Mouse (Mus musculus): ENCODE results near the gene Klhl3. TPM values are rescaled to one million over a fixed set of nuclear protein-coding genes. Genes with fewer than 3 reads are reported as not detected.
A peak's percentile ranks its signal among the peaks of the same experiment; 100 is the strongest.

Klhl3 gene
- polyA plus RNA-seq, 1 experiment, result 0.25 TPM

- H3K36me3 ChIP-seq (ENCODE audit: control insufficient read depth, insufficient read depth, low read length, poor library complexity, severe bottlenecking), result no peaks in the 10 kb centered on the region
- no peaks in the 10 kb centered on the region for H3K27me3 ChIP-seq (ENCODE audit: control insufficient read depth, insufficient read depth, low read length, poor library complexity, severe bottlenecking)
- no peak overlapping the region for H3K27ac ChIP-seq (ENCODE audit: insufficient read depth, low read length)
- peak overlapping the region; percentile 23; the same call in 1 of the 2 replicates for H3K4me3 ChIP-seq (ENCODE audit: low read depth, low read length)
- H3K9ac ChIP-seq (ENCODE audit: low read depth, poor library complexity, severe bottlenecking), result no peak overlapping the region
- no peak for TF ChIP-seq CTCF (IDR thresholded peaks at IDR 0.05; ENCODE audit: low read depth, low read length)
- TF ChIP-seq EP300 (IDR thresholded peaks at IDR 0.05; ENCODE audit: insufficient read depth, low read depth, low read length), result no peak
- H3K4me1 ChIP-seq (ENCODE audit: control insufficient read depth, insufficient read depth, low read length), result no peaks in the 10 kb centered on the region
- H3K9me3 ChIP-seq (replicated peaks; ENCODE audit: control insufficient read depth, insufficient read depth, low read length, poor library complexity, severe bottlenecking), result no peaks in the 10 kb centered on the region
Observed at GRCm38 (mm10) chr13:58066496-58067389, 46.6 kb downstream of the Klhl3 start.

- Histone ChIP-seq H3K9ac (ENCODE audit: low read depth, poor library complexity, severe bottlenecking) (no peak overlapping the region), H3K36me3 (ENCODE audit: control insufficient read depth, insufficient read depth, low read length, poor library complexity, severe bottlenecking) (no peaks in the 10 kb centered on the region), H3K27ac (ENCODE audit: insufficient read depth, low read length) (no peak overlapping the region), H3K4me3 (ENCODE audit: low read depth, low read length) (peak overlapping the region; percentile 23; the same call in 1 of the 2 replicates), H3K4me1 (ENCODE audit: control insufficient read depth, insufficient read depth, low read length) (no peaks in the 10 kb centered on the region), H3K27me3 (ENCODE audit: control insufficient read depth, insufficient read depth, low read length, poor library complexity, severe bottlenecking) (no peaks in the 10 kb centered on the region), H3K9me3 (replicated peaks; ENCODE audit: control insufficient read depth, insufficient read depth, low read length, poor library complexity, severe bottlenecking) (no peaks in the 10 kb centered on the region)
- no peak for TF ChIP-seq POLR2A (IDR thresholded peaks at IDR 0.05; ENCODE audit: insufficient read depth, low read length)
- TF ChIP-seq EP300 (IDR thresholded peaks at IDR 0.05; ENCODE audit: insufficient read depth, low read depth, low read length), result no peak
- TF ChIP-seq CTCF (IDR thresholded peaks at IDR 0.05; ENCODE audit: low read depth, low read length), result no peak
Observed at GRCm38 (mm10) chr13:58066081-58066495, 47.3 kb downstream of the Klhl3 start.

DNA sequence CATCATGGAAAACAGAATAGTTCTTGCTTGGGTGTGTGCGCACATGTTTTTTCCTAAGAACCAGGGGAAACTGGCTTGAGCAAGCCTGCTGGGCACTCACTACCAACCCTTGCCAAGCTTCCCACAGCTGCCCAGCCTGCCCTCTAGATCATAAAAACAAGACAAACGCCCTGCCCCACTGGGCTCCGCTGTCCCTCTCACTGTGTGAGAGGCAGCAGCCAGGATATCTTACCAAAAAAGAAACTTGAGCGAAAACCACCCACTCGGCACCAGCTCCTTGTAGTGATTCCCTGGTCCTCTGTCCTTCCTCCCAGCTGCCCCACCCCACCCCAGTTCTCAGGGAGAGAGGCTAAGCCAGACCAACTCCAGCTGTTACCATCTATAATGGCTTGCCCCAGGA lies 48.1 kb downstream of the Klhl3 start:
- Histone ChIP-seq H3K4me1 (ENCODE audit: control insufficient read depth, insufficient read depth, low read length) (no peaks in the 10 kb centered on the region), H3K27ac (ENCODE audit: insufficient read depth, low read length) (no peak overlapping the region), H3K36me3 (ENCODE audit: control insufficient read depth, insufficient read depth, low read length, poor library complexity, severe bottlenecking) (no peaks in the 10 kb centered on the region), H3K4me3 (ENCODE audit: low read depth, low read length) (no peak overlapping the region), H3K27me3 (ENCODE audit: control insufficient read depth, insufficient read depth, low read length, poor library complexity, severe bottlenecking) (no peaks in the 10 kb centered on the region), H3K9ac (ENCODE audit: low read depth, poor library complexity, severe bottlenecking) (no peak overlapping the region), H3K9me3 (replicated peaks; ENCODE audit: control insufficient read depth, insufficient read depth, low read length, poor library complexity, severe bottlenecking) (no peaks in the 10 kb centered on the region)
- no peak for TF ChIP-seq CTCF (IDR thresholded peaks at IDR 0.05; ENCODE audit: low read depth, low read length)
- TF ChIP-seq POLR2A (IDR thresholded peaks at IDR 0.05; ENCODE audit: insufficient read depth, low read length), result no peak
- TF ChIP-seq EP300 (IDR thresholded peaks at IDR 0.05; ENCODE audit: insufficient read depth, low read depth, low read length), result no peak

DNA sequence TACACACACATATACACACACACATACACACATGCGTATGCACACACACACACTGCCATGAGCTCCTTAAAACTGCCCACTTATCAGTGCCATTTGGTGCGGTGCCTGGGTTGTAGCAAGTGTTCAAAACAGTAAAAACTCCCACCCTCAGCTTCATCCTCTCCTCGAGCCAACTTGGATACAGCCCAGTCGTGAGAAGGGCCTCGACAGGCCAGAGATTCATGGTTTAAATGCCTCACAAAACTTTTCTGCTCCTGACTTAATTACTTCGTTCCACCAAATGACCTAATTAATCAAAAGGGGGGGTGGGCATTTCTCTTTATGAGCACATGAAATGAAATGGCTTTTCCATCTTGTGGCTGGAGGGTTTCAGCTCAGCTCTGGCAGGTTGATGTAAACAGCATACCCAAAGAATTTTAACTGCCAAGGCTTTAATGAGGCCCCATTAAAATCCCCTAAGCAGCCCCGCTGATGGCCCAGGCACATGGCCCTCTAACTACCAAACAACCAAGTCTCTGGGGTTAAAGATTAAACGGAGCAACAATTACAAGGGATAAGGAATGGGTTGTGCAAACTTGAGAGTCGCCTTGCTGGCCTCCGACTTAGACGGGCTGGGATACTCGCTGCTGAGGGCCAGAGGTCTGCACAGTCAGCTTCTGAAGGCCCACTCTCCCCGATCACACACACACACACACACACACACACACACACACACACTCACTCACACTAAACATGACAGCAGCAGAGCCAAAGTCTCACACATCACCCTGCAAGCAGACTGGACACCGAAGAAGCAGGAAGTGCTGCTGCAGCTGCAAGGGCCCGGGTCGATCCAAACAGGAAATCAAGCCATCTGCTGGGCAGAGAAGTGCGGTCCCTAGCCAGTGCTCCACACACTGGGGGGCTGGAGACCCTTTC lies 55.2 kb downstream of the Klhl3 start:
- Histone ChIP-seq H3K4me3 (ENCODE audit: low read depth, low read length) (no peak overlapping the region), H3K27me3 (ENCODE audit: control insufficient read depth, insufficient read depth, low read length, poor library complexity, severe bottlenecking) (no peaks in the 10 kb centered on the region), H3K9ac (ENCODE audit: low read depth, poor library complexity, severe bottlenecking) (no peak overlapping the region), H3K4me1 (ENCODE audit: control insufficient read depth, insufficient read depth, low read length) (no peaks in the 10 kb centered on the region), H3K9me3 (replicated peaks; ENCODE audit: control insufficient read depth, insufficient read depth, low read length, poor library complexity, severe bottlenecking) (no peaks in the 10 kb centered on the region), H3K27ac (ENCODE audit: insufficient read depth, low read length) (no peak overlapping the region), H3K36me3 (ENCODE audit: control insufficient read depth, insufficient read depth, low read length, poor library complexity, severe bottlenecking) (no peaks in the 10 kb centered on the region)
- TF ChIP-seq POLR2A (IDR thresholded peaks at IDR 0.05; ENCODE audit: insufficient read depth, low read length) (no peak), CTCF (IDR thresholded peaks at IDR 0.05; ENCODE audit: low read depth, low read length) (no peak), EP300 (IDR thresholded peaks at IDR 0.05; ENCODE audit: insufficient read depth, low read depth, low read length) (no peak)

DNA sequence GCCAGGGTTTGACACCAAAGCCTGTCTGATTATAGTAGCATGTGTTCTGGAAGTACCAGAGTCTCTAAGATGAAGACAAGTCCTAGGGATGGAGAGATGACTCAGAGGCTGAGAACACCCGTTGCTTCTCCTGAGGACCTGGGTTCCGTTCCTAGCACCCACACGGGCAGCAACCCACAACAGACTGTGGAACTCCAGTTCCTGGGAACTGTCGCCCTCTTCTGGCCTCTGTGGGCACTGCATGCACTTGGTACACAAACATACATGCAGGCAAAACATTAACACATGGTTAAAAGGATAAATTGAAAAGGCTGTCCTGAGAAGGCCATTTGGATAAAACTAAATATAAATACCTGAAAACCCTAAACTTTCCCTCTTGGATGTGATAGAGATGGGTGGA lies 56.8 kb downstream of the Klhl3 start:
- Histone ChIP-seq H3K9me3 (replicated peaks; ENCODE audit: control insufficient read depth, insufficient read depth, low read length, poor library complexity, severe bottlenecking) (no peaks in the 10 kb centered on the region), H3K4me3 (ENCODE audit: low read depth, low read length) (no peak overlapping the region), H3K9ac (ENCODE audit: low read depth, poor library complexity, severe bottlenecking) (no peak overlapping the region), H3K36me3 (ENCODE audit: control insufficient read depth, insufficient read depth, low read length, poor library complexity, severe bottlenecking) (no peaks in the 10 kb centered on the region), H3K27ac (ENCODE audit: insufficient read depth, low read length) (no peak overlapping the region), H3K4me1 (ENCODE audit: control insufficient read depth, insufficient read depth, low read length) (no peaks in the 10 kb centered on the region), H3K27me3 (ENCODE audit: control insufficient read depth, insufficient read depth, low read length, poor library complexity, severe bottlenecking) (no peaks in the 10 kb centered on the region)
- TF ChIP-seq POLR2A (IDR thresholded peaks at IDR 0.05; ENCODE audit: insufficient read depth, low read length) (no peak), EP300 (IDR thresholded peaks at IDR 0.05; ENCODE audit: insufficient read depth, low read depth, low read length) (no peak), CTCF (IDR thresholded peaks at IDR 0.05; ENCODE audit: low read depth, low read length) (peak; percentile 69)

Data from ES-Bruce4 (cell line).